Mouse (Mus musculus): ENCODE results near the gene Setx.
"Not testable (repeated sequence)": the region's sequence is repeated elsewhere in the genome, so short reads cannot be mapped to it uniquely, and the experiment has no call there.

The Setx gene

DNA sequence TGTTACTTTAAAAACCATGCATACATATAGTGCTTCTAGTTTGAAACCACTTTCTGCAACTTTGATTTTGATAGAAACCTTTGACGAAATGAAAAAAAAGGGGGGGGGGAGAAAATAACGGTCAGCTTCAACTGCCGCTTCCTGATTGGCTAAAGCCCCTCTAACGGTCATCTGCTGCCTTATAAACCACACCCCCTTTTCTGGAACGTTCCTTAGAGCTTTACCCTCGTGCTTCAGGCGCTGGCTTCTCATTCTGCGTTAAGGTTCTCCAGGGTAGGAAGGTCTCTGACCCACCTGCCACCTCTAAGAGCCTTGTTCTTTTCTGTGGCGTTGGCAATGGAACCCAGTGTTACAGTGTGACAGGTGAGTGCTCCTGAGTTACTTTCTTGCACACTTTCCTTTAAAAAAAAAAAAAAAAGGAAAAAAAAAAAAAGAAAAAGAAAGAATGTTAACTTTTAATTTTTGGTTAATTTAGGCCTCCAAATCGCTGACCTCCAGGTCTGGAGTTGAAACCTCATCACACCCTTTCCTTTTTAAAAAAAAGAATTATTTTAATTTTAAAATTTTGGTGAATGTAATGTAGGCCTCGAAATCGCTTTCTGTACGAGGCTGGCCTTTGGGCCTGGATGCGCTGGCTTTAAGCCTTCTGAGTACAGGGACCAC, at the start of gene Setx:
Setx (plus strand) TSS at position 275 of the 663 bp plus-strand sequence.
- no peak for DNase-seq (ENCODE audit: low spot score in 2 of 2)

DNA sequence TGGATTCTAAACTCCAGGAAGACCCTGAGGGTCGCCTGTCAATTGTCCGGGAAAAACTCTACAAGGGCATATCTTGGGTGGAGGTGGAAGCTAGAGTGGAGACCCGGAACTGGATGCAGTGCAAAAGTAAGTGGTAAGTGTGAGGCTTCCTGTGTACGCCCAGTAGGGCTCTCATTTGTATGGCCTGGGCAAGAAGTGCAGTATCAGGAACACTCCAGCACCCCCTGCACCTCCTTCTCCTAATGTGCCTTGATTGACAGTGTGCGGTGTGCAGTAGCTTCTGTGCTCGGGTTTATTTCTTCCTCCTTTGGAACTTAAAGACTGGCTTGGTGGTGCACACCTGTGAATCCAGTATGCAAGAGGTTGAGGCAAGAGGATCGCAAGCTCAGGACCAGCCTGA, 49.3 kb upstream of the Setx start:
- no peak for DNase-seq (ENCODE audit: low spot score in 2 of 2)

DNA sequence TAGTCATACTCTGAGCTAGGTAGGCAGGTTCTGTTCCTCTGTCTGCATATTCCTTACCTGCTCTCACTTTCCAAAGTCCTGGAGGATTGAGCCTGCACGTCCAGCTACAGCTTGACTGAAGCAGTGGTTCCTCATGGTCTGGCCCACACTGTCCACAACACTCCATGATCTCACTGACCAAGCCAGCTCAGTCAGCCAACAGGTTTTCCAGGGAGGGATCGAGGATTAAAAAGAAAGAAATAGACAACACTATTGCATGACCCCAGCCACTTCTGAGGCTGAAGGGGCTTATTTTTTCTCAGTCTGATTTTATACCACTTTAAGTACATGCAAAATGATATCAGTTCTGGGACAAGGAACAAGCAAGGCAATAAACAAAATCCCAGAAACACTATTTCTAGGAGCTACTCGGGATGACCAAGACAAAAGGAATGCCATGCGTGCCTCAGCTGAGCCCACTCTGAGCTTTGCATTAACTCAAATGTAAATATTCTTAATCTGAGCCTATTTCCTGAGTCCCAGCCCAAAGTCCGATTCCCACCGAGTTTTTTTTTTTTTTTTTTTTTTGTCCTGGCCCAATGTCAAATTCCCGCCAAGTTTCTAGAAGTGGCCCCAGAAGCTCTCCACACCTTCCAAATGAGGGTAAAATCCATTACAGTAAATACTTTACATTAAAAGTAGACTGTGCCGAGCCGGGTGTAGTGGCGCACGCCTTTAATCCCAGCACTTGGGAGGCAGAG, 48.5 kb upstream of the Setx start:
- no peak for DNase-seq (ENCODE audit: low spot score in 2 of 2)

DNA sequence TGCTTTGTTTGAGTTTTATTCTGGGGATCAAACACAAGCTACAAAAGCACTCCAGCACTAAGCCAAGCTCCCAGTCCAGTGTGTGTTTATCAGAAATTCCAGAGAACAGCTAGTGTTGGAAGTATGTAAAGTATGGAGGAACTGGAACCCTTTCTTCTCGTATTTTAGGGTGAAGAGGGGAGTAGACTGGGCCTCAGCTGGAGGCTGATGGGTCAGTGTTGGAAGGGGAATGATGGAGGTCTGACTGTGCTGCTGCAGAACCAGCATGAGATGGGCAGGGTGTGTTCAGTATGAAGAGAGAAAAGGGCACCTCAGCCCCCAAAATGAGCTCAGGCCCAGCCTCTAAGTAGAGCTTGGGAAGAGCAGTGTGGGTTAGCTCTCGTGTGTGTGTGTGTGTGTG, 47.8 kb upstream of the Setx start:
- no peak for DNase-seq (ENCODE audit: low spot score in 2 of 2)

DNA sequence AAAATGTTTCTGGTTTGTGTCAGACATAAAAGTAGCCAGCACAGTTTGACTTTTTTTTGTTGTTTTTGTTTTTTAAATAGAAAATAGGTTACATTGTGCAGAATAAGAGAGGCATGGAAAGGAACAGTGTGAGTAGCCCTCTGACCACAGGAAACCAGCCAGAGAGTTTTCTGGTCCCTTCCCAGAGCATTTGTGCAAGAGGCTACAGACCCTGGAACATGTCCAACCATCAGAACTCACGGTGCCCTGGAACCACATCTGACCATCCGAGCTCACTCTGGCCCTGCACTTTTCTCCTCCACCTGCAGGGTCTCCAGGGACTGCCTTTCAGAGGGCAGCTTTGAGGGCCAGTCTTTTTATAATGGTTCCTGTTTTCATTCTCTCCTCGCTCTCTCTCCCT, 42.0 kb upstream of the Setx start:
- no peak for DNase-seq (ENCODE audit: low spot score in 2 of 2)

DNA sequence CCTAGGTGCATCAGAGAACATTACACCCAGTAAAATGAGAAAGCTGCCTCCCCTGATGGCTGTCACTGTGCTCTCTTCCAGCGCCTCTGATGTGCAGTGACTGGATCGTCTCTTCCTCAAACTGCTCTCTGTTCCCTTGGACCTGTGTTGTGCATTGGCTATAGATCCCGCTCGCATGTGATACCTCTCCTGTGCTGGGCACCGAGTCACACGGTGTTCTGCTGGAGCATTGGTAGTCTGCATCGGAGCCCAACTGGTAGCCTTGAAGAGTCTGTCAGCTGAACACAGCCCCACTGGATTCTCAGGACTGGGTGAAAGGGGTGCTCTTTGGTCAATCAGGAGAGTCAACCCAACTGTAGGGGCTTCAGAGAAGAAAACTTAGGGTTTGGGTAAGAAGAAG, 38.0 kb upstream of the Setx start:
- no peak for DNase-seq (ENCODE audit: low spot score in 2 of 2)

DNA sequence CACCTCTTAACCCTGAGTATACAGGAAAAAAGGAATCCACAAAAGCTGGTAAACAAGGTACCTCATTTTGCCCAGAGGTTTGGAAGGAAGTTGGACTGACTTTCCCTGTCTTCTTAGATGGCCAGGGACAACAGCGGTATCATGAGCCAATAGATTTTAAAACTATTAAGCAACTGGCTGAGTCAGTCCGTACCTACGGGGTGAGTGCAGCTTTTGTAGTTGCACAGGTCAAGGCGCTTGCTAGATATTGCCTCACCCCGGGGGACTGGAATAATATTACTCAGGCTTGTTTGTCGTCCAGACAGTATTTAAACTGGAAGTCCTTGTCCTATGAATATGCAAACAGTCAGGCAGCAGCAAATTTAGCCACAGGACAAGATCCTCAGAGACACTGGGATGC, 34.7 kb upstream of the Setx start:
- not testable (repeated sequence) for DNase-seq (ENCODE audit: low spot score in 2 of 2)

DNA sequence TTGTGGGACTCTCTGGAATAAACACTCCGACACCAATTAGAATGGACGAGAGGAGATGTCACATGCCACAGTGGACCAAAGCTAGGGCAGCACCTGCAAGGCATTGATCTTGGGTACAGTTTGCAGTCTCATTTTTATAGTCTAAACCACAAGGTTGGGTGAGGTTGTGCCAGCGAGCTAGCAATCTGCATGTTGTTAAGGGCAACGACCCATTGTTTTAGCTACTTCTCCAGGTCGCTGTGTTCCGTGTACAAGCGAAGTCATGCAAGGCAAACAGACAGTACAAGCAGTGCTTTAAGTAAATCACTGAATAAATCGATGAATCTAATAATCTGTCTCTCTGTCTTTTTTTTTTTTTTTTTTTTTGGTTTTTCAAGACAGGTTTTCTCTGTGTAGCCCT, 28.3 kb upstream of the Setx start:
- DNase-seq (ENCODE audit: low spot score in 2 of 2) = no peak

DNA sequence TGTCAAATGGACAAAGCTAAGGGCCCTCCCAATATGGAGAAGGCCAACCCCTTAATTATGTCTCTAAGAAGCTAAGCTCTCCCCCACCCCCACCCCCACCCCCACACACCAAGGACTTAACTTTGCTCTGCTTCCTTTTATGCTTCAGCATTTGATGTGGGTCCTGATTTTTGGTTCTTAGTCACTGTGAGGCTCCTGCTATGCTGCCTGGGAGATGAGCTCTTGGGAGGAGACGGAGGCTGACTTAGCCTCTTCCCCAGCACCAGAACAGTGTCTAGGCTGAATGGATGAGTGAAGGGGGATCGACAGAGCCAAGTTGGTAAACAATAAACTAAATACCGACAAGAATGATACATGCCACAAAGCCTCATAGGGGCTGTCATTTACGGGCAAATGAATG, 27.2 kb upstream of the Setx start:
- DNase-seq (ENCODE audit: low spot score in 2 of 2) = no peak

DNA sequence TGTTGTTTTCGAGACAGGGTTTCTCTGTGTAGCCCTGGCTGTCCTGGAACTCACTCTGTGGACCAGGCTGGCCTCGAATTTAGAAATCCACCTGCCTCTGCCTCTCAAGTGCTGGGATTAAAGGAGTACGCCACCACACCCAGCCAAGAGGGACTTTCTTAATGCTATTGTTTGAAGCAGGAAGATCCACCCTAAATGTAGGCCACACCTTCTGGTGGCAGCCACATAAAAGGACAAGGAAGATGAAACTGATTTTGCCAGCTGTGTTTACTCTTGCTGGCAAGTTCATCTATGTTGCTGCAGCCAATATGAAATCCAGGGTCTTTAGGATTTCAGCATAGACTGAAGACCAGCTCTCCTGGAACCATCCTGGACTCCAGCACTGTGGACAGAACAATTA, 26.5 kb upstream of the Setx start:
- no peak for DNase-seq (ENCODE audit: low spot score in 2 of 2)

DNA sequence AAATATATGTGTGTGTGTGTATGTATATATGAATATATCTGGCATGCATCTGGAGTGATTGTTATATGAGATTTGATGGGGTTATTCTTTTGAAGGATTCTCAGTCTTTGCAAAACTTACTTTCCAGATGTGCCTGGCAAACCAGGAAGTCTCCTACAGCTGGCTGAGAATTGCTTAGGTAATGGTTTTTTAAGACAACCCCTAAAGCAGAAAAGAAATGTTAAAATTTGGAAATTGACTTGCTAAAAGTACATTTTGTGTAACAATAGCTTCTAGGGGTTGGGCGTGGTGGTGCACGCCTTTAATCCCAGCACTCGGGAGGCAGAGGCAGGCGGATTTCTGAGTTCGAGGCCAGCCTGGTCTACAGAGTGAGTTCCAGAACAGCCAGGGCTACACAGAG, 26.0 kb upstream of the Setx start:
- not testable (repeated sequence) for DNase-seq (ENCODE audit: low spot score in 2 of 2)

DNA sequence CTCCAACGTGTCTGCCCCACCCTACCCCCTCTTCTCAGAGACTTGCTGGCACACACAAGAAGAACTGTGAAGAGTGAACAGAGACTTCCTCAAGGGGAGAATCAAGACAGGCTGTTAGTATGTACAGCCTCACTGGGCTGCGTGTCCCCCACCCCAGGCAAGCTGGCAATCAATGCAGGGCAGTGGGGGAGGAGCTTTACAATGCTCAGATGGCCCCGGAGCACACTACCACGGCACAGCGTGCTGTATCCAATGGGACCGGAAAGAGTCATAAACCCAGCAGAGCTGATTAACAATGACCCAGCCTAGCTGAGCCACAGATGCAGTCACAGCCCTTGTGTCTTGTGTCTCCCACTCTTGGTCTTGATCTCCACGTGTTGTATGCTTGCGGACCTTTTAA, 25.2 kb upstream of the Setx start:
- DNase-seq (ENCODE audit: low spot score in 2 of 2) = no peak

DNA sequence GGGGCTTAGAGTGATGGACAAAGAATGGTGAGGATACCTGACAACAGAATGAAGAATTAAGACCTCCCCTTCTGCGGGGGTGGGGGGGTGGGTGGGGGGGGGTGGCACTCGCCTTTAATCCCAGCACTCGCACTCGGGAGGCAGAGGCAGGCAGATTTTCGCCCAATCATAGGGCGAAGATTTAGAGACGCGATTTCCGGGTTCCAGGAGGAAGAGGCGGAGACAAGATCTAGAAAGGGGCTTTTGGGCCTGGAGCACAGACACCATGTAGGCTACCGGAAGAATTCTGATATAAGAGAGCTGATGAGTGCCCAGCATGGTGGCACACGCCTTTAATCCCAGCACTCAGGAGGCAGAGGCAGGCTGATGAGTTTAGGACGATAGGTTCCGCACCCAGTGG, 24.3 kb upstream of the Setx start:
- DNase-seq (ENCODE audit: low spot score in 2 of 2) = no peak

DNA sequence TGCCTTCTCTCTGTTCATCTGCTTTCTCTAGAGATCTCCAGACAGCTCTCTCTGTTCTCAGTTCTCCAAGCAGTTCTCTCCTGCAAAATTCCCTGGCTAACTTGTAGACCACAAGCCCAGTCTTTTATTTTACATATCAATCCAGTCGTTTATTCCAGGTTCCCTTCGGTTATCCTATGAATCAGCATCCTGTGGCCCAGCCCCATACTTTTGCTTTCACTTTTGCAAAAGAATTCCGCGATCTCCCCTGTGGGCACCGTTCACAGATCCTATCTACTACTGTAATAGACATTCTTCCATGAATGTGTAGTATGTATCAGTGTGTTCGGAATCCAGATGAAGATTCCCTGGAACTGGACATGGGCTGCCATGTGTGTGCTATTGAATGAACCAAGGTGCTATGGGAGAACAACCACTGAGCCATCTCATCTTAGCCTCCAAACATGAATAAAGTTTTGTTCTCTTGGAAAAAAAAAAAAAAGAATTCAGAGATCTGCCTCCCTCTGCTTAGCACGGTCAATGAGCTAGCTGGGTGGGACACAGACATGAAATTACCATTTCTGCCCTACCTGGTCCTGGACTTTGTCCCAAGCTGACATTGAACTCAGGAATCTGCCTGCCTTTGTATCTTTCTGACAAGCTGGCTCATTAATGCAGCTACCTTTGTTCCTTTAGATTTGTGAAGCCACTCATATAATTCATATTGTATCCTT, 23.0 kb upstream of the Setx start:
- DNase-seq (ENCODE audit: low spot score in 2 of 2) = no peak

DNA sequence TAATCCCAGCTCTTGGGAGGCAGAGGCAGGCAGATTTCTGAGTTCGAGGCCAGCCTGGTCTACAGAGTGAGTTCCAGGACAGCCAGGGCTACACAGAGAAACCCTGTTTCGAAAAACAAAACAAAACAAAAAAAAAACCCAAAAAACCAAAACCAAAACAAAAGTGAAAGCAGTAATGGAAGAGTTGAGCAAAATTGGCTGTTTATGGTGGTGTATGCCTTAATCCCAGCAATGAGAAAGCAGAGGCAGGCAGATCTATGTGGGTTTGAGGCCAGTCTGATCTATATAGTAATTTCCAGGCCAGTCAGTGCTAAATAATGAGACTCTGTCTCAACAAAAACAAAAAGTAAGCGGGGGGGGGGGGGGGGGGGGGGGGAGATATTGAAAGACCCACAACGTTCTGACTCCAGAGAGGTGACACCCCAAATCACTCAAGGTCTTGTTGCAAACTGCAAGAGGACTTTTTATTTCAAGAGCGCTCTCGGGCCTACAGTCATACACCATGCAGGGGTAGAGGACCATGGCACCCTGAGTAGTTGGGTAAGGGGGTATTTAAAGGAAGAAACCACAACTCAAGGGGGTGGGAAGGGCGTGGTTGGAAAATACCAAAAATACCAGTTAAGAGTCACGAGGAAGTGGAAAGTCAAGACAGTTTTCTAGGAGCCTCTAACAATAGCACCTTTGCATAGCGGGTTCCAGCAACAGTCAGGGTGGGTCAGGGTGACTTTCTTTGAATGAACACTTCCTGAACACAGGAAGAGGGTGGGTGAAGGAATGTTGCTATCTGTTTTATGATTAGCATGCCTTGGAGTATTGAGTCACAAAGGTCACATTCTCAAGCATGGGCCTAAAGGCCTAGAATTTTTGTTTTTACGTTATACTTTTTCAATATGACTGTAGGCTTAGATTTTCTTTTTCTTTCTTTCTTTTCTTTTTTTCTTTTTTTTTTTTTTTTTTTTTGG, 21.3 kb upstream of the Setx start:
- not testable (repeated sequence) for DNase-seq (ENCODE audit: low spot score in 2 of 2)

DNA sequence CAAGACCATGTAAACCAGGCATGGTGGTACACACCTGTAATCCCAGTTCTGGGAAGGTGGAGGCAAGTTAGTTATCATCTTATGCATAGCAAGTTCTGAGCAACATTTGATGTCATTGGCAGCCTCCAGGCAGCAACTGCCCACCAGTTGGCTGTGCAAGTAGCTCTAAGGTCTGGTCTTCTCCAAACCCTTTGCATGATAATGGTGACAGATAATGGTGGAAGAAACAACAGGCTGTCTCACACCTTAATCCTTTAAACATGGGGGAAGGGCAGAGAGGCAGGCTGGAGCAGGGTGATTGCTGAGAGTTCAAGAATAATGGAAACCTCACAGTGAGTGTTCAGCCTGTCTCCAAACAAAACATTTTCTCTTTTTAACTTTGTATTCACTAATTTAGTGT, 3.0 kb upstream of the Setx start:
- no peak for DNase-seq (ENCODE audit: low spot score in 2 of 2)

DNA sequence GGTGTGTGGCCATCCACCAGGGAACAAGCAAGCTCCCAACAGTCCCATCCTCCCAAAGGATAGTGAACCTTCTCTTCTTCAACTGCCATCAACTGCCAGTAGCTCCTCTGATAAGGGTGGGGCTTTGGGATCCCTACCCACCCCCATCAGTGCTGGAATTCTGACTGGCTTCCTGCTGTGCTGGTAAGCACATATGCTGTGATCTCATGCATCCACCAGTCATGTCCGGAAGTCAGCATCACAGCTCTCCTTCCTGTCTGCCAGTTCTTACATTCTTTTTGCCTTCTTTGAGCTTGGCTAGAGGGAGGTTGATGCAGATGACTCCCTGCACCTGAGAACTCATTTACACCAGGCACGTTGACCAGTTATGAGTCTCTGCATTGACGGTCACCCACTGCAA, 1.5 kb upstream of the Setx start:
- no peak for DNase-seq (ENCODE audit: low spot score in 2 of 2)

DNA sequence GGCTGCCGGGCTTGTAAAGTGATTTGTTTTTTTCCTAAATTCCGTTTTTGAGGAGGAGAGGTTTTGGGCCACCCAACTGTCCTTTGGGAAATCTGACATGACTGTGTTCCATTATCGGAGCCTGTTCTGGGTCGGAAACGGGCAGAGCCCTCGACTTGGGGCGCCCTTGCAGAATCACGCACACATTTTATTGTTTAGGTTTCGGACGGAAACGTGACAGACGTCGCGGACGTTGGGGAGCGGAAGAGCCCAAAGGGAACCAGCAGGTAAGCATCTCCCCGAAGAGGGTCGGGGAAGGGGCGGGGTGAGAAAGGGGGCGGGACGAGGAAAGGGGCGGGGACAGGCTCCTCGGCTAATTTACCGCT, 572 bp downstream of the Setx start:
- DNase-seq (ENCODE audit: low spot score in 2 of 2) = no peak

DNA sequence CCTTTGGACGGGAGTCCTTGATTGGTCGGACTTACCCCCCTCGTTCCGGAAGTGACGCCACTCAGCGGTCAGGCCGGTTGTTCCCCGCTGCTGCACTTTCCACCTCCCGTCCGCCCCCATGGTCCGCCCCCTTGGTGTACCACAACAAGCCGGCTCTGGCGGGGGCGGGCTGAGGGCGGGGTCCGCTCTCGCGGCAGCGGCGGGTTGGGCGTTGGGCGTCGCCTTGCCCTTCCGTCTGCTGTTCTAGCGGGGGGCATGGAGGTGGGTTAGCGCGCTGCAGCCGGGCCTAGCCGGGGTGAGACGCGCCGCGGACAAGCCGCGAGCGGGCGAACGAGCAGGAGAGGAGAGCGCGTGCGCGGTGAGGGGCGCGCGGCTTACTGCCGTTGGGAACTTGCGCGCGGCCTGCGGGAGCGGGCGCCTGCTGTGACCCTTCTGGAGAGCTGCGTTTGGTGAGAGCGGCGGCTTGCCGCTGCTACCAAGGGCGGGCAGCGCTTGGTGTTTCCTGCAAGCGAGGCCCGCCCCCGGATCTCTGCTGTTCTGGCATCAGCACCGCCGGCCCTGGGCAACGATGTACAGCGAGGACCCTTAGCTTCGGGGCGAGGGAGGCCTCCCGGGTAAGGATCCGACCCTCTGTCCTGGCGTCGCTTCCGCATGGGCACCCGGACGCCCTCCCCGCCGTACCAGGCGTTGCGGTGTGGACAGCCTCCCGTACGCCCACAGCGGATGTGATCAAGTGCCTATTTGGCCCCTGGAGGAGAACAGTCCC, 1.1 kb downstream of the Setx start:
- peak; percentile 91 to 93 for DNase-seq (ENCODE audit: low spot score in 2 of 2)

DNA sequence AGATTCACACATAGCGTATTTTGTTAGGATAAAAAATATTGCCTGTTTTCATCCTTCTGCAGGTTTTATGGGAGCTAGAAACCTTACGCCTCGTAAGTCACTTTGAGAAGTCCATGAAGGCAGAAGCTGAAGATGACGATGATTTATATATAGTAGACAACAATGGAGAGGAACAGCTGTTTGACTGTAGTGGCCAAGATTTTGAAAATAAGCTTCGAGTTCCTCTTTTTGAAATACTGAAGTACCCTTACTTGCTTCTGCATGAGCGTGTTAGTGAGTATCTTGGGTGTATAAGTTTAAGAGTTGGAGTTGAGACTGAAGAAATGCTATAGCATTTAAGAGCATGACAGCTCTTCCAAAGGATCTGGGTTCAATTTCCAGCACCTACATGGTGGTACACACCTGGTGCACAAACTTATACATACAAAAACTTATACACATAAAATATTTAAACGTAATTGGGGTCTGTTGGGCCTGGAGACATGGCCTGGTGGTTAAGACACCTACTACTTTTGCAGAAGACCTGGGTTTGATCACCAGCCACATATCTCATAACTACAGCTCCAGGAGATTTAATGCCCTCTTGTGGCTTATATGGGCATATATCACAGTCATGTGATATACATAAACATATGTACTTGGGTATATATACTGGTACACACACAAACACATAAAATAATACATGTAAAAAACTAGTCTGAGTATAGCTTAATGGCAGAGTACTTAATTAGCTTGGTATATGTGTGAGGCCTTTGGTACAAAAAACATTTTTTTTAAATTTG, 6.3 kb downstream of the Setx start:
- no peak for DNase-seq (ENCODE audit: low spot score in 2 of 2)

Measured in frontal cortex, postnatal 25 days (tissue).